20 mouse cellular contexts compared by ENCODE assay signal in genomic region chr15:31869100-31869499, GRCm38 (mm10).
DNase-seq lines count a peak whose midpoint lies in the region; ATAC-seq and TF ChIP-seq lines count a peak whose summit lies in the region.
"Had no signal": no experiment of that assay in that cellular context is flagged by ENCODE, and none has a peak within 500 bp of the region (broad histone marks: within the 10 kb centered on the region; RNA-seq: fewer than 3 reads in every experiment).

No protein-coding gene starts in this region.

- TF ChIP-seq RAD21 in MEL (IDR thresholded peaks at IDR 0.05; ENCODE audit: low read depth, low read length), result no peak

- H3K79me2 ChIP-seq in MEL (ENCODE audit: control insufficient read depth, insufficient read depth, low read length, poor library complexity), result no peaks in the 10 kb centered on the region

- no peak for DNase-seq in lung, postnatal 14 days
- DNase-seq in MEL (ENCODE audit: low read depth, low spot score), result no peak
- DNase-seq in midbrain, embryonic 10.5 days (ENCODE audit: low spot score), result no peak
- DNase-seq: adrenal gland, postnatal 25 days; cerebellum, adult 18-20 months; cerebellum, adult 9-11 months; cerebellum, postnatal 36 days; gastrocnemius, postnatal 36 days; heart, postnatal 36 days had no signal

- no peaks in the 10 kb centered on the region for H3K36me3 ChIP-seq in kidney, embryonic 16.5 days (ENCODE audit: insufficient read depth, low read length)
- H3K36me3 ChIP-seq in kidney, embryonic 14.5 days (ENCODE audit: control insufficient read depth, insufficient read depth, low read length), result no peaks in the 10 kb centered on the region
- no peaks in the 10 kb centered on the region for H3K36me3 ChIP-seq in lung, embryonic 16.5 days (ENCODE audit: control insufficient read depth, insufficient read depth, low read length)
- no peaks in the 10 kb centered on the region for H3K36me3 ChIP-seq in MEL (ENCODE audit: control insufficient read depth in 1 of 2, insufficient read depth in 2 of 2, low read length in 2 of 2)
- no peaks in the 10 kb centered on the region for H3K36me3 ChIP-seq in neural tube, embryonic 13.5 days
- H3K36me3 ChIP-seq in midbrain, embryonic 10.5 days, result no peaks in the 10 kb centered on the region
- H3K36me3 ChIP-seq: embryonic facial prominence, embryonic 15.5 days; forebrain, embryonic 15.5 days; G1E; heart, embryonic 13.5 days had no signal

- no peak overlapping the region for H3K4me2 ChIP-seq in kidney, embryonic 16.5 days (replicated peaks; ENCODE audit: low read depth, low read length)
- H3K4me2 ChIP-seq in kidney, embryonic 14.5 days (replicated peaks; ENCODE audit: low read depth, low read length), result no peak overlapping the region
- no peak overlapping the region for H3K4me2 ChIP-seq in lung, embryonic 16.5 days (ENCODE audit: low read depth, low read length)
- H3K4me2 ChIP-seq in neural tube, embryonic 13.5 days, result no peak overlapping the region
- H3K4me2 ChIP-seq: embryonic facial prominence, embryonic 15.5 days; forebrain, embryonic 15.5 days; heart, embryonic 13.5 days had no signal

- no peak overlapping the region for H3K27ac ChIP-seq in kidney, embryonic 16.5 days (ENCODE audit: low read length)
- H3K27ac ChIP-seq in kidney, embryonic 14.5 days (ENCODE audit: low read depth, low read length), result no peak overlapping the region
- H3K27ac ChIP-seq in lung, embryonic 16.5 days (ENCODE audit: low read length), result no peak overlapping the region
- H3K27ac ChIP-seq in MEL (ENCODE audit: control insufficient read depth, low read depth, low read length), result no peak overlapping the region
- no peak overlapping the region for H3K27ac ChIP-seq in neural tube, embryonic 13.5 days (replicated peaks)
- no peak overlapping the region for H3K27ac ChIP-seq in midbrain, embryonic 10.5 days (replicated peaks)
- H3K27ac ChIP-seq: embryonic facial prominence, embryonic 15.5 days; forebrain, embryonic 15.5 days; heart, embryonic 13.5 days had no signal

- no peak for TF ChIP-seq CTCF in MEL (IDR thresholded peaks at IDR 0.05 in 2 of 3, conservative IDR thresholded peaks at IDR 0.05 in 1 of 3; ENCODE audit: control insufficient read depth in 1 of 3, insufficient read depth in 1 of 3, low read depth in 2 of 3, low read length in 3 of 3, poor library complexity in 1 of 3, severe bottlenecking in 1 of 3)

- no peaks in the 10 kb centered on the region for H3K9me3 ChIP-seq in kidney, embryonic 16.5 days (ENCODE audit: low read length)
- H3K9me3 ChIP-seq in kidney, embryonic 14.5 days (ENCODE audit: control insufficient read depth, low read length), result no peaks in the 10 kb centered on the region
- H3K9me3 ChIP-seq in lung, embryonic 16.5 days (ENCODE audit: control insufficient read depth, low read length), result no peaks in the 10 kb centered on the region
- no peaks in the 10 kb centered on the region for H3K9me3 ChIP-seq in MEL (replicated peaks; ENCODE audit: insufficient read depth, low read length)
- no peaks in the 10 kb centered on the region for H3K9me3 ChIP-seq in neural tube, embryonic 13.5 days
- H3K9me3 ChIP-seq in midbrain, embryonic 10.5 days (replicated peaks), result no peaks in the 10 kb centered on the region
- H3K9me3 ChIP-seq: embryonic facial prominence, embryonic 15.5 days; forebrain, embryonic 15.5 days; G1E; heart, embryonic 13.5 days had no signal

- peak; percentile 30; the same call in 1 of the 2 replicates for ATAC-seq in kidney, embryonic 16.5 days (ENCODE audit: low FRiP score, low TSS enrichment)
- ATAC-seq in kidney, embryonic 14.5 days (ENCODE audit: low FRiP score, low TSS enrichment), result no peak
- ATAC-seq in lung, embryonic 16.5 days (ENCODE audit: low read depth), result peak; percentile 34; the same call in 1 of the 2 replicates
- ATAC-seq in neural tube, embryonic 13.5 days (ENCODE audit: low read depth), result peak; percentile 40; the same call in 1 of the 2 replicates
- no peak for ATAC-seq in erythroid progenitor cell, adult 5-6 weeks (replicated peaks; ENCODE audit: low FRiP score, poor library complexity, severe bottlenecking)
- ATAC-seq: CD4-positive, CD25-positive, alpha-beta regulatory T cell, adult 4 months; forebrain, embryonic 15.5 days had no signal

- peaks cover 11% of the 10 kb centered on the region for H3K4me1 ChIP-seq in kidney, embryonic 16.5 days (ENCODE audit: insufficient read depth, low read length)
- peaks cover 5% of the 10 kb centered on the region; the same call in 1 of the 2 replicates for H3K4me1 ChIP-seq in kidney, embryonic 14.5 days (ENCODE audit: control insufficient read depth, insufficient read depth, low read length)
- H3K4me1 ChIP-seq in lung, embryonic 16.5 days (replicated peaks; ENCODE audit: control insufficient read depth, insufficient read depth, low read length), result peaks cover 7% of the 10 kb centered on the region
- H3K4me1 ChIP-seq in MEL (ENCODE audit: control insufficient read depth in 1 of 2, insufficient read depth in 2 of 2, low read length in 2 of 2), result no peaks in the 10 kb centered on the region
- H3K4me1 ChIP-seq in neural tube, embryonic 13.5 days (replicated peaks), result peaks cover 14% of the 10 kb centered on the region
- no peaks in the 10 kb centered on the region for H3K4me1 ChIP-seq in midbrain, embryonic 10.5 days
- H3K4me1 ChIP-seq: forebrain, embryonic 15.5 days; heart, embryonic 13.5 days had no signal

- peaks cover 2% of the 10 kb centered on the region; the same call in 1 of the 2 replicates for H3K27me3 ChIP-seq in kidney, embryonic 16.5 days (ENCODE audit: insufficient read depth, low read length)
- peaks cover 5% of the 10 kb centered on the region; the same call in 1 of the 2 replicates for H3K27me3 ChIP-seq in kidney, embryonic 14.5 days (ENCODE audit: control insufficient read depth, insufficient read depth, low read length)
- H3K27me3 ChIP-seq in lung, embryonic 16.5 days (ENCODE audit: control insufficient read depth, insufficient read depth, low read depth, low read length), result no peaks in the 10 kb centered on the region
- H3K27me3 ChIP-seq in MEL (ENCODE audit: control insufficient read depth in 1 of 2, insufficient read depth in 2 of 2, low read length in 2 of 2), result no peaks in the 10 kb centered on the region; a peak in 1 of 4 replicates
- no peaks in the 10 kb centered on the region for H3K27me3 ChIP-seq in neural tube, embryonic 13.5 days
- H3K27me3 ChIP-seq in midbrain, embryonic 10.5 days (ENCODE audit: low read depth, poor library complexity, severe bottlenecking), result no peaks in the 10 kb centered on the region
- H3K27me3 ChIP-seq: embryonic facial prominence, embryonic 15.5 days; forebrain, embryonic 15.5 days; heart, embryonic 13.5 days had no signal

- WGBS in kidney, embryonic 16.5 days, result 49% methylated on average over 3 of the region's 3 CpGs
- WGBS in kidney, embryonic 14.5 days, result 52% methylated on average over 3 of the region's 3 CpGs
- whole genome bisulfite sequencing in lung, embryonic 16.5 days, result 65% methylated on average over 3 of the region's 3 CpGs
- WGBS in neural tube, embryonic 13.5 days, result 73% methylated on average over 3 of the region's 3 CpGs
- WGBS in midbrain, embryonic 10.5 days, result 88% methylated on average over 3 of the region's 3 CpGs

- TF ChIP-seq EP300 in MEL (IDR thresholded peaks at IDR 0.05; ENCODE audit: low read depth in 1 of 2, low read length in 2 of 2), result no peak

- no peak overlapping the region for H3K9ac ChIP-seq in kidney, embryonic 16.5 days (replicated peaks; ENCODE audit: low read length)
- no peak overlapping the region for H3K9ac ChIP-seq in kidney, embryonic 14.5 days (ENCODE audit: low read depth, low read length)
- no peak overlapping the region for H3K9ac ChIP-seq in lung, embryonic 16.5 days (ENCODE audit: low read length)
- no peak overlapping the region for H3K9ac ChIP-seq in MEL (ENCODE audit: control insufficient read depth, low read depth, low read length, poor library complexity, severe bottlenecking)
- no peak overlapping the region for H3K9ac ChIP-seq in neural tube, embryonic 13.5 days
- H3K9ac ChIP-seq: embryonic facial prominence, embryonic 15.5 days; forebrain, embryonic 15.5 days; heart, embryonic 13.5 days had no signal

- no peak for TF ChIP-seq POLR2A in MEL (IDR thresholded peaks at IDR 0.05; ENCODE audit: control insufficient read depth in 1 of 2, insufficient read depth in 1 of 2, low read depth in 1 of 2, low read length in 2 of 2, poor library complexity in 1 of 2)

- no peak overlapping the region for H3K4me3 ChIP-seq in kidney, embryonic 16.5 days (ENCODE audit: low read length)
- no peak overlapping the region for H3K4me3 ChIP-seq in kidney, embryonic 14.5 days (ENCODE audit: low read length)
- H3K4me3 ChIP-seq in lung, embryonic 16.5 days (ENCODE audit: low read length), result no peak overlapping the region
- no peak overlapping the region for H3K4me3 ChIP-seq in MEL (ENCODE audit: control insufficient read depth in 1 of 2, insufficient read depth in 1 of 2, low read depth in 2 of 2, low read length in 2 of 2)
- H3K4me3 ChIP-seq in neural tube, embryonic 13.5 days, result no peak overlapping the region
- H3K4me3 ChIP-seq in midbrain, embryonic 10.5 days, result no peak overlapping the region
- H3K4me3 ChIP-seq: embryonic facial prominence, embryonic 15.5 days; erythroblast, embryonic 14.5 days; forebrain, embryonic 15.5 days; heart, embryonic 13.5 days had no signal

TF ChIP-seq in MEL, 35 proteins besides CTCF, POLR2A, EP300 and RAD21:
- TF ChIP-seq USF1 (IDR thresholded peaks at IDR 0.05; ENCODE audit: low read depth, low read length) (0 out of 2 replicates have a peak, but pooled peaks have one; percentile 35), CHD1 (IDR thresholded peaks at IDR 0.05; ENCODE audit: low read depth, low read length) (no peak), RCOR1 (IDR thresholded peaks at IDR 0.05; ENCODE audit: low read depth, low read length) (no peak), ELF1 (IDR thresholded peaks at IDR 0.05; ENCODE audit: low read depth, low read length) (no peak), GABPA (IDR thresholded peaks at IDR 0.05; ENCODE audit: low read depth, low read length) (no peak), ZKSCAN1 (IDR thresholded peaks at IDR 0.05; ENCODE audit: low read depth, low read length) (no peak), E2F4 (IDR thresholded peaks at IDR 0.05; ENCODE audit: borderline replicate concordance, low read depth, low read length) (no peak), SIN3A (IDR thresholded peaks at IDR 0.05; ENCODE audit: low read length) (no peak)

Comparison
In these comparisons a context has a peak if more than half of its experiments do, and no peak if none do; other contexts are left out.
1. ATAC-seq: peak in kidney, embryonic 16.5 days (single experiment), lung, embryonic 16.5 days (single experiment) and neural tube, embryonic 13.5 days (single experiment); none in kidney, embryonic 14.5 days (single experiment) and erythroid progenitor cell, adult 5-6 weeks (single experiment).